Mouse (Mus musculus) kidney, embryonic 15.5 days (tissue): ENCODE data around the gene Ggta1. TPM values are rescaled to one million over a fixed set of nuclear protein-coding genes. Genes with fewer than 3 reads are reported as not detected.

ENCODE experiments used
- ATAC-seq: fragments of 200-750 bp; cut with Nextera tagmentation; replicated peaks from 2 replicates; pipeline ENCODE4 v1.8.0; 2017; ENCODE audit warnings: moderate TSS enrichment; ENCODE audit not compliant: low FRiP score
- H3K27ac ChIP-seq: fragments of 300-500 bp; sonication (generic); 2 replicates; pipeline ENCODE4 v1.5.1; 2015; ENCODE audit warnings: mild to moderate bottlenecking, inconsistent platforms
- H3K27me3 ChIP-seq: fragments of 300-500 bp; sonication (generic); 2 replicates; pipeline ENCODE4 v1.6.1; 2015; ENCODE audit warnings: inconsistent platforms
- H3K36me3 ChIP-seq: fragments of 300-500 bp; sonication (generic); 2 replicates; pipeline ENCODE4 v1.6.1; 2015; ENCODE audit warnings: inconsistent platforms
- H3K4me1 ChIP-seq: fragments of 300-500 bp; sonication (generic); 2 replicates; pipeline ENCODE4 v1.6.1; 2015; ENCODE audit warnings: inconsistent platforms
- H3K4me2 ChIP-seq: fragments of 300-500 bp; sonication (generic); 2 replicates; pipeline ENCODE4 v1.6.1; 2015; ENCODE audit warnings: moderate library complexity, mild to moderate bottlenecking, inconsistent platforms
- H3K4me3 ChIP-seq: fragments of 300-500 bp; sonication (generic); replicated peaks from 2 replicates; pipeline ENCODE4 v1.5.1; 2015; ENCODE audit warnings: mild to moderate bottlenecking, inconsistent platforms
- H3K9ac ChIP-seq: fragments of 300-500 bp; sonication (generic); 2 replicates; pipeline ENCODE4 v1.6.1; 2015; ENCODE audit warnings: mild to moderate bottlenecking, inconsistent platforms
- H3K9me3 ChIP-seq: fragments of 300-500 bp; sonication (generic); replicated peaks from 2 replicates; pipeline ENCODE4 v1.6.1; 2016; ENCODE audit warnings: inconsistent platforms
- WGBS: fragments of 180-500 bp; shearing (Covaris S2); methylation state at CpG from one replicate; pipeline ENCODE4 v1.1.7; 2015; ENCODE audit warnings: mixed read lengths; 5-methylcytosine and 5-hydroxymethylcytosine counted together
- polyA plus RNA-seq: library from polyadenylated mRNA; unstranded; fragments of >200 nt; fragmentation: Nextera tagmentation; extraction: Ambion mirVana; gene quantifications from 2 replicates; pipeline ENCODE4 v1.2.1, GENCODE M21; 2015

Gene Ggta1
- polyA plus RNA-seq, 1 experiment from 2014 or later: 20.5 TPM

DNA sequence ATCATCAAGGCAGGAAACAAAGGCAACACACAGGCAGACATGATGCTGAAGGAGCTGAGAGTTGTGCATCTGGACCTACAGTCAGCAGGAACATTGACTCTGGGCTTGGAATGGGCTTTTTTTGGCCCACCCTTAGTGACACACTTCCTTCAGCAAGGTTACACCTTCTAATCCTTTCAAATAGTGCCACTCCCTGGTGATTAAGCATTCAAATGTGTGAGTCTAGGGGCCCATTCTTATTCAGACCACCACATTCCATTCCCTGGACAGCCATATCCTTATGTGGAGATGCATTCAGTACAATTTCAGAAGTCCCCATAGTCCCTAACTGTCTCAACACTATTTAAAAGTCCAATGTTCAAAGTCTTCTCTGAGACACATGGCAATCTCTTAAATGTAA is 92.3 kb downstream of the Ggta1 start:
- Histone ChIP-seq H3K9ac (no peak overlapping the region), H3K4me1 (no peaks in the 10 kb centered on the region), H3K27me3 (no peaks in the 10 kb centered on the region), H3K4me3 (no peak overlapping the region), H3K4me2 (no peak overlapping the region), H3K9me3 (no peaks in the 10 kb centered on the region), H3K27ac (no peak overlapping the region), H3K36me3 (no peaks in the 10 kb centered on the region)
- ATAC-seq: no peak

- Histone ChIP-seq H3K36me3 (no peaks in the 10 kb centered on the region), H3K9ac (no peak within 1 kb of the TSS), H3K4me3 (no peak within 1 kb of the TSS), H3K4me1 (no peaks in the 10 kb centered on the region), H3K27ac (no peak within 1 kb of the TSS), H3K9me3 (no peaks in the 10 kb centered on the region), H3K4me2 (no peak within 1 kb of the TSS), H3K27me3 (no peaks in the 10 kb centered on the region)
- WGBS: 78% methylated on average over 2 of the region's 2 CpGs
- ATAC-seq: no peak
These were observed 95.4 kb downstream of the Ggta1 start, which contains the start of gene 4930568D16Rik for GRCm38 (mm10) chr2:35367629-35368028. Gene 4930568D16Rik (minus strand): TSS chr2:35367729.

Other genes with a start within 250 kb of the Ggta1 start
- gene Gsn, start 206.9 kb downstream of the Ggta1 start, polyA plus RNA-seq: 129 and 144 TPM in 2 replicates
- 31.6 and 34.1 TPM in 2 replicates for gene Stom, start 126.3 kb downstream of the Ggta1 start, polyA plus RNA-seq
- not detected in 2 replicates for gene 4930568D16Rik, start 95.5 kb downstream of the Ggta1 start, polyA plus RNA-seq
- not detected in 2 replicates for gene 4930402F06Rik, start 66.1 kb downstream of the Ggta1 start, polyA plus RNA-seq
- gene Dab2ip, start 95.0 kb upstream of the Ggta1 start, polyA plus RNA-seq: 37.5 and 40.4 TPM in 2 replicates